Mouse (Mus musculus) limb, embryonic 15.5 days (tissue): ENCODE measurements around the gene Tanc1. TPM values are rescaled to one million over a fixed set of nuclear protein-coding genes. Genes with fewer than 3 reads are reported as not detected.

Source experiments
- ATAC-seq: fragments of 200-750 bp; cut with Nextera tagmentation; 2 replicates; pipeline ENCODE4 v1.8.0; 2017; ENCODE audit warnings: low read depth, moderate TSS enrichment; ENCODE audit not compliant: insufficient number of reproducible peaks, low FRiP score, low TSS enrichment
- H3K27ac ChIP-seq: fragments of 300-500 bp; sonication (generic); 2 replicates; pipeline ENCODE4 v1.5.1; 2015; ENCODE audit warnings: moderate library complexity, mild to moderate bottlenecking, inconsistent platforms
- H3K27me3 ChIP-seq: fragments of 300-500 bp; sonication (generic); 2 replicates; pipeline ENCODE4 v1.6.1; 2015; ENCODE audit warnings: inconsistent platforms
- H3K36me3 ChIP-seq: fragments of 300-500 bp; sonication (generic); 2 replicates; pipeline ENCODE4 v1.6.1; 2015; ENCODE audit warnings: inconsistent platforms
- H3K4me1 ChIP-seq: fragments of 300-500 bp; sonication (generic); 2 replicates; pipeline ENCODE4 v1.6.1; 2015; ENCODE audit warnings: inconsistent platforms
- H3K4me2 ChIP-seq: fragments of 300-500 bp; sonication (generic); 2 replicates; pipeline ENCODE4 v1.6.1; 2015; ENCODE audit warnings: mild to moderate bottlenecking, inconsistent platforms
- H3K4me3 ChIP-seq: fragments of 300-500 bp; sonication (generic); 2 replicates; pipeline ENCODE4 v1.5.1; 2015; ENCODE audit warnings: mild to moderate bottlenecking, inconsistent platforms
- H3K9ac ChIP-seq: fragments of 300-500 bp; sonication (generic); 2 replicates; pipeline ENCODE4 v1.6.1; 2015; ENCODE audit warnings: inconsistent platforms
- H3K9me3 ChIP-seq: fragments of 300-500 bp; sonication (generic); 2 replicates; pipeline ENCODE4 v1.6.1; 2016; ENCODE audit warnings: inconsistent platforms
- WGBS: fragments of 180-500 bp; shearing (Covaris S2); methylation state at CpG from one replicate; pipeline ENCODE4 v1.1.7; 2015; 5-methylcytosine and 5-hydroxymethylcytosine counted together
- polyA plus RNA-seq: library from polyadenylated mRNA; unstranded; fragments of >200 nt; fragmentation: Nextera tagmentation; extraction: Ambion mirVana; gene quantifications from 2 replicates; pipeline ENCODE4 v1.2.1, GENCODE M21; 2015

Gene Tanc1
- polyA plus RNA-seq, 1 experiment from 2014 or later = 50.6 TPM

DNA sequence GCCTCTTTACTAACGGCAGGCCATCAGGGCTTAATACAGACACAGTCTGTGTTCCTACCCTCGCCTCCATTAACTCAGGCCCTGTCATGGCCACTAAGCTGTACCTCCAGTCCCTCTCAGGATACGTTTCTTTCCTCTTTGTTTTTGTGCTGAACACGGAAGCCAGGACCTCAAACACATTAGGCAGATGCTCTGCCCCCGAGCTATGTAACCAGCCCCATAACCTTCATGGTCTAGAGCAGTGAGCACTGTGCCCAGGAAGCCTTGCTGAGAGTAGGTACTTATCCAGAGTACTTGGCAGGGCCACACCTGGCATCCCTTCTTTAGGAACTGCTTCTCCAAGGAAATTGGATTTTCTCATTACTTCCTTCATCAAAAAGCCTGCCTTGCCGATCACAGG lies 125.5 kb downstream of the Tanc1 start:
- H3K27ac ChIP-seq = no peak overlapping the region
- no peak overlapping the region for H3K4me2 ChIP-seq
- no peak overlapping the region for H3K9ac ChIP-seq
- no peaks in the 10 kb centered on the region for H3K27me3 ChIP-seq
- H3K9me3 ChIP-seq = no peaks in the 10 kb centered on the region
- no peak for ATAC-seq
- H3K4me3 ChIP-seq = no peak overlapping the region
- H3K4me1 ChIP-seq = peaks cover 33% of the 10 kb centered on the region
- no peaks in the 10 kb centered on the region for H3K36me3 ChIP-seq
- WGBS = 71% methylated on average over 6 of the region's 6 CpGs

DNA sequence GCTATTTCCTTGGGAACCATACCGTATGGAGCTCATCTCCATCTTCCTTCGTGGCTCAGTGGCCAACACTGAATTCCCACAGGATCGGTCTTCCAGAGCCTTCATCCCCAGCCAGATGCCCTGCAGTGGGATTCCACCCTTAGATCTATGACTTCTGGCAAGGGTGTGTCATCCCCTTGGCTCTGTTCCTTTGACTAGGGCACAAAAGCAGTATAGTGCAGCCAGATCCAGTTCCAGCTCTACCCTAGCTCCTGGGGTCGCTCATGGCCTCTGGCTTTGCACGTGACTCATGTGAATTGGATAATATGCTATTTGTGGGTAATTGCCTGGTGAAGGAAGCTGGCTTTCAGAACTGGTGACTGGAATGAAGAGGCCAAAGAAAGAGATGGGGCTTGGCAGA lies 126.5 kb downstream of the Tanc1 start:
- peaks cover 39% of the 10 kb centered on the region for H3K4me1 ChIP-seq
- H3K9me3 ChIP-seq = no peaks in the 10 kb centered on the region
- ATAC-seq = no peak
- H3K9ac ChIP-seq = no peak overlapping the region
- no peaks in the 10 kb centered on the region for H3K27me3 ChIP-seq
- WGBS = 78% methylated on average over 5 of the region's 5 CpGs
- no peak overlapping the region for H3K4me2 ChIP-seq
- H3K36me3 ChIP-seq = no peaks in the 10 kb centered on the region
- no peak overlapping the region for H3K27ac ChIP-seq
- H3K4me3 ChIP-seq = no peak overlapping the region

DNA sequence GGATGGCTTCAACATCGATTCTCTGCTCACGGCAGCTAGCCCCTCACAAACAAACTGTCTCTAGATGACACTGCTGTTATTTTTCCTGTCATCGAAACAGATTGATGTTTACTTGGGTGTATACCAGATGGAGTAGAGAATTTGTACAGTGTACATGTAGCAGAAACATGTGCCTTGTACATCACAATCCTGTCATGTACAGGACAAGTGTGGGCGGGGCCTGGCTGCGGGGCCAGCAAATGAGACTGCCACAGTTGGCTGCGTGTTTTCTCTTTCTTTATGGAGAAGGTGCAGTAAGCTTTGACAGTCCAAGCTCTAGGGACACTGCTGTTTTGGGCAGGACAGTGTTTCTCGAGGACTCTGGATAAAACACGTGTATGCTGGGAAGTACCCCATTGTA lies 127.2 kb downstream of the Tanc1 start:
- Histone ChIP-seq H3K9ac (no peak overlapping the region), H3K4me3 (no peak overlapping the region), H3K9me3 (no peaks in the 10 kb centered on the region), H3K4me1 (peaks cover 39% of the 10 kb centered on the region), H3K36me3 (no peaks in the 10 kb centered on the region), H3K27ac (no peak overlapping the region), H3K27me3 (no peaks in the 10 kb centered on the region), H3K4me2 (no peak overlapping the region)
- WGBS = 83% methylated on average over 8 of the region's 8 CpGs
- no peak for ATAC-seq

DNA sequence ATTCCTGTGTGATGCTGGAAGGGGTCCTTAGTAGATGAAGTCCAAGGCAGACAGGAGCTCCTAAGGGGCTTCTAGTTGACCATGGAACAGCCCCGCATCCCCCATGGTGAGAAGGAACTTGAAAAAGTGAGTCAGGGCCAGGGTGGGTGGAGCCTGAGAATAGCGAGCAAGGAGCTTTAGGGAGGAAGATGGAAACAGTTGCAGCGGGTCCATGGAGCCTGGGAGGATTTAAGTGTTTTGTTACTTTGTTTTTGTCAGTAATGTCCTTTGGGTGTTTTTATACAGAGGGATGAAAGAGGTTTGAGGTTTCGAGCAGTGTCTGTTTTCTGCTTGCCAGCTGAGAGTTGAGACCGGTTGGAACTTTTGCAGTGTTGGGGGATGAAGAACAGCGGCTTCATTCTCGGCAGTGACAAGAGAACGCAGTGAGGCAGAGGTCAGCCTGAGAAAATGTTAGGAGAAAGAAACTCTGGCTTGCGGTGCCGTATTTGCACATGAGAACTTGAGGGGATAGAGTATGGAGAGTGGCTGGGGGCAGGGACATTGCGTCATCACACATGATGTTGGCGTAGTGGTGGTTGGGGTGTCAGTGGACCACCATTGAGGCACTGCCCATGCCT lies 130.8 kb downstream of the Tanc1 start:
- Histone ChIP-seq H3K27ac (0 out of 2 replicates have a peak overlapping the region, but pooled peaks have one; percentile 8), H3K27me3 (no peaks in the 10 kb centered on the region), H3K36me3 (no peaks in the 10 kb centered on the region), H3K4me1 (peaks cover 30% of the 10 kb centered on the region), H3K9me3 (no peaks in the 10 kb centered on the region), H3K9ac (no peak overlapping the region), H3K4me3 (no peak overlapping the region), H3K4me2 (no peak overlapping the region)
- ATAC-seq = no peak
- WGBS = 50% methylated on average over 12 of the region's 12 CpGs

DNA sequence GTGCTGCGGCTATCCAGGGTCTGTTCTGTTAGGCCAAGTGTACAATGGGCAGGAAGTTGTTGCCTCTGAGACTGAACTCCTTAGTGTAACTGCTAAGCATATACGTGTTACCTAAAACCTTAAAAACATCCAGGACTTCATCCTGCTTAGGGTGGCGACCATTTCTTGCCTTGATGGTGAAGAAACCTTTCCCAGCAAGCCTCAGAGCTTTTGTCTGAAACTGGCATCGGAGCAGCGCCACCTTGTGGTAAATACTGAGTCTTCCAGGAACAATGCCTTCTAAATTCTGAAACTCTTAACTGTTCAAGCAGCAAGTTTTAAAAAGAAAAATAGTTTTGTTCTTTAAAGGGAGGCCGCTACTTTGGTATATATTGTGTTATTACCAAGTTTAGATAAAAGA lies 133.6 kb downstream of the Tanc1 start:
- WGBS = 35% methylated on average over 6 of the region's 6 CpGs
- H3K9ac ChIP-seq = no peak overlapping the region
- no peaks in the 10 kb centered on the region for H3K27me3 ChIP-seq
- no peak overlapping the region for H3K4me3 ChIP-seq
- H3K9me3 ChIP-seq = no peaks in the 10 kb centered on the region
- no peaks in the 10 kb centered on the region for H3K36me3 ChIP-seq
- H3K4me1 ChIP-seq = peaks cover 37% of the 10 kb centered on the region
- ATAC-seq = no peak
- no peak overlapping the region for H3K27ac ChIP-seq
- no peak overlapping the region for H3K4me2 ChIP-seq

DNA sequence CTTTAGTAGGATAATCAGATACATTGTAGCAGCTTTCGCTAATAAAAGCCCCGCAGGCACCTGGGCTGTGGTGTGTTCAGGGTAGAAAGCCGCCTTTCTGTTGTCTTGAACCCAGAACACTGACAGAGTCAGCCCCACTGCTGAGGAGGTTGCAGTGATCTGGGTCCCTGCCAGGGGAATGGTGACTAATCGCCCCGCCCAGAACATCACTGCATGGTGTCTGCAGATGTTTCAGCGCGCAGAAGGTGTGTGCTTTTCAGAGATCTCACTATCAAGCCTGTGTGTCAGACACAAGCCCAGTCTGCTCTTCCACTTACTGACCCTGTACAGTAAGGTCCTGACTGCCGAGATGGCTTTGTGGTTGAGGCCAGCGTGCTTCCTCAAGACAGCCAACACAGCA lies 134.2 kb downstream of the Tanc1 start:
- WGBS = 81% methylated on average over 9 of the region's 9 CpGs
- no peak overlapping the region for H3K4me2 ChIP-seq
- no peak for ATAC-seq
- no peak overlapping the region for H3K27ac ChIP-seq
- H3K9me3 ChIP-seq = no peaks in the 10 kb centered on the region
- no peaks in the 10 kb centered on the region for H3K27me3 ChIP-seq
- no peaks in the 10 kb centered on the region for H3K36me3 ChIP-seq
- no peak overlapping the region for H3K4me3 ChIP-seq
- peaks cover 37% of the 10 kb centered on the region for H3K4me1 ChIP-seq
- H3K9ac ChIP-seq = no peak overlapping the region

DNA sequence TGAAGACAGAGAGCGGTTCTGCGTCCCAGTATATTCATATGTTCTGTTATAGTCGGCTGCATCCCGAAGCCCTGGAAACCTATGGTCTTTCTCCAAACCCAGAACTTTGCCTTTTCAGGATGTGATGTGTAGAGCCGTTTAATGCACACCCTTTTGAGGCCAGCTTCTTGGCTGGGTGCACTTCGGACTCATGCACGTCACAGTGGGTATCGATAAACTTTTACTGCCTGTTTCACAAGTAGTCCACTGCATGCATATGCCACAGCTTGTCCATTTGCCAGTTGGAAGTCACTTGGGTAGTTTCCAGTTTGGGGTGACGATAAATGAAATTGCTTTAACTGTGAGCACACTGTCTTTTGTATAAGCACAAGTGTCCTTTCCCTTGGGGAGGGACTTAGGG lies 135.9 kb downstream of the Tanc1 start:
- no peaks in the 10 kb centered on the region for H3K27me3 ChIP-seq
- H3K4me1 ChIP-seq = peaks cover 26% of the 10 kb centered on the region
- no peak overlapping the region for H3K4me3 ChIP-seq
- no peak overlapping the region for H3K4me2 ChIP-seq
- no peaks in the 10 kb centered on the region for H3K36me3 ChIP-seq
- 81% methylated on average over 9 of the region's 9 CpGs for WGBS
- H3K9me3 ChIP-seq = no peaks in the 10 kb centered on the region
- H3K9ac ChIP-seq = no peak overlapping the region
- no peak for ATAC-seq
- H3K27ac ChIP-seq = no peak overlapping the region

DNA sequence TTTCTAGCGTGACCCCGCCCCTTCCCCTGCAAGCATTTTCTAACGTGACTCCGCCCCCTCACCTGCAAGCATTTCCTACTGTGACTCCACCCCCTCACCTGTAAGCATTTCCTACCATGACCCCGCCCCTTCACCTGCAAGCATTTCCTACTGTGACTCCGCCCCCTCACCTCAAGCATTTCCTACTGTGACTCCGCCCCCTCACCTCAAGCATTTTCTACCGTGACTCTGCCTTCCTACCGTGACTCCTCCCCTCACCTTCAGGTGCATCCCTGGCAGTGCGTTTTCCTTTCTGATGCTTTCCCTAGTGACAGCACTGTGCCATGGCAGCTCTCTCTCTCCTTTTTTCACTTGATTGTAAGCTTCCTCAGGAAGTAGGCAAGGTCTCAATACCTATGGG lies 137.5 kb downstream of the Tanc1 start:
- Histone ChIP-seq H3K27ac (no peak overlapping the region), H3K27me3 (no peaks in the 10 kb centered on the region), H3K4me2 (no peak overlapping the region), H3K9me3 (no peaks in the 10 kb centered on the region), H3K9ac (no peak overlapping the region), H3K36me3 (no peaks in the 10 kb centered on the region), H3K4me3 (no peak overlapping the region), H3K4me1 (peaks cover 25% of the 10 kb centered on the region)
- 45% methylated on average over 10 of the region's 10 CpGs for WGBS
- ATAC-seq = no peak

DNA sequence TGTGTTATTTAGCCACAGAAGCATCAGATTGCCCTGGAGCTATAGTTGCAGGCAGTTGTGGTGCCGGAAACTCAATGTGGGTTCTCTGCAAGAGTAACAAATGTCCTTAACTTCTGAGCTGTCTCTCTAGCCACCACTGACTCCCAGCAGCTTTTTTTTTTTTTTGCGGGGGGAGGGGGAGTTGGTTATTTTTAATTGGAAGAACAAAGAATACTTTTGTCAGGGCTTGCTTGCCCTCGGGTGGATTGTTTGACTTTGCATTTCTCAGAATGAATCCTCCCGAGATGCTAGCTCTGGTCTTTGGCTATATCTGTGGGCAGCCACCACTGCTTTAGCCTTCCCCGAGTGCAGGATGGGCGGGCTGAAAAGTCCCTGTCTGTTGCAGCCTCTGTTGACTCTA lies 139.3 kb downstream of the Tanc1 start:
- peaks cover 36% of the 10 kb centered on the region for H3K4me1 ChIP-seq
- no peaks in the 10 kb centered on the region for H3K9me3 ChIP-seq
- 66% methylated on average over 6 of the region's 6 CpGs for WGBS
- ATAC-seq = no peak
- no peak overlapping the region for H3K9ac ChIP-seq
- no peak overlapping the region for H3K27ac ChIP-seq
- no peak overlapping the region for H3K4me2 ChIP-seq
- H3K36me3 ChIP-seq = no peaks in the 10 kb centered on the region
- no peaks in the 10 kb centered on the region for H3K27me3 ChIP-seq
- H3K4me3 ChIP-seq = no peak overlapping the region

DNA sequence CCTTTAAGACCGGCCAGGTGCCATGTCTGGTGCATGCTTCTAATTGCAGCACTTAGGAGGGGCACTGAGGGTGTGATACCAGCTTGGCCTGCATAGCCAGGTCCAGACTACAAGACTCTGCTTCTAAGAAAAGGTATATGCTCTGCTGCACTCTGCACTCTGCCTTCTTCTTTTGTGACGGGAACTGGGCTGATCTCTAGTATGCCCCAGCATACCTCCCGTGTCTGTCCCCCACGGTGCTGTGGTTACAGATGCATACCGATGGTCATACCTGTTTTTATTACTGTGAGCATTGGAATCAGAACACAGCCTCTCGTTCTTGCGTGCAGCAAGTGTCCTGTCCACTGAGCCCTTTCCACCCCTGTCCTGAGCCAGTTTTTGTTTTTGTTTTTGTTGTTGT lies 140.3 kb downstream of the Tanc1 start:
- no peak overlapping the region for H3K4me3 ChIP-seq
- peaks cover 39% of the 10 kb centered on the region for H3K4me1 ChIP-seq
- H3K27ac ChIP-seq = no peak overlapping the region
- no peak overlapping the region for H3K9ac ChIP-seq
- no peaks in the 10 kb centered on the region for H3K36me3 ChIP-seq
- H3K27me3 ChIP-seq = no peaks in the 10 kb centered on the region
- H3K4me2 ChIP-seq = no peak overlapping the region
- ATAC-seq = no peak
- no peaks in the 10 kb centered on the region for H3K9me3 ChIP-seq
- WGBS = 60% methylated on average over 7 of the region's 7 CpGs

DNA sequence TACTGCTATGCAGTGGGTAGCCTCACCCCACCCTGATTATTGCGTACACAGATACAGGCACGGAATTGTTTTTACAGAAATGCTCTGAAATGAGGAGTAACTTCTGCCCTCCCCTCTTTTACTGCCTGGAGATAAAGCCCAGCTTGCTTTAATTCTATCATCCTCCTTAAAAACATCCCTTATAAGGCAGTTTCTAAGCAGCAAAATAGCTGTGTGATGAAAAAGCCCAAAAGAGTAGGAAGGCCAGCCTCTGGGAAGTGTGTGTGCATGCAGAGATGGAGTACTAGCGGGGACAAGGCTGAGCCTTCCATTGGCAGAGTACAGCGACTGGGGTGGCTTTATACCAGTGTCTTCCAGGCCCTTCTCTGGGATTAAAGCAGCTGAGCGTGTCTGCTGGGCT lies 140.9 kb downstream of the Tanc1 start:
- Histone ChIP-seq H3K27ac (no peak overlapping the region), H3K4me3 (no peak overlapping the region), H3K9ac (no peak overlapping the region), H3K4me1 (peaks cover 42% of the 10 kb centered on the region), H3K9me3 (no peaks in the 10 kb centered on the region), H3K27me3 (no peaks in the 10 kb centered on the region), H3K36me3 (no peaks in the 10 kb centered on the region), H3K4me2 (no peak overlapping the region)
- no peak for ATAC-seq
- 76% methylated on average over 5 of the region's 5 CpGs for WGBS

DNA sequence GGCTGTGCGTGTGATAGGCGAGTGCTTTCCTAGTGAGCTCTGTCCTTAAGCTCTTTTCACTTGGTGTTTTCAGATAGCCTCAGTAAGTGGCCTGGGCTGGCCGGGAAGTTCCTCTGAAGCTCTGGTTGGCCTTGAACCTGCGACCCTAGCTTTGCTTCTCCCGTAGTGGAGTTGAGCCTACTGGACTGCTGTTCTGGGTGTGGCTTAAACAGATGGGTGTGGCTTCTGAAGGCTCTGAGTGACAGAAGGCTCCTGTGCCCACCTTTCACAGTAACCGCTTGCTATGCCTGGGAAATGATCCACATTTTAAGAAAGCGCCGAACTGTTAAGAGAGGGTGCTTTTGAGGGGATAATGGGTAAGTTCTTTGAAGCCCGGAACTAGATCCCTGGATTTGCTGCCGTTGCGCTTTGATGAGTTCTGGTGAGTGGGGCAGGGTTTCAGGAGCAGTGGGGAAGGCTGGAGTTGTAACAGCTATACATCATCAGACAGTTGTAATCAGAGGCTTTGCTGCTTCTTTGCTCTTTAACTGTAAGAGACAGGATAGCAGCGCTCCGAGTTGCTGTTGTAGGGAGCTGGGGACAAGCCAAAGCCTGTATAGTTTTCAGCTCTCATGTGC lies 144.4 kb downstream of the Tanc1 start:
- 0 out of 2 replicates have a peak overlapping the region, but pooled peaks have one; percentile 6 for H3K27ac ChIP-seq
- H3K27me3 ChIP-seq = no peaks in the 10 kb centered on the region
- 0 out of 2 replicates have a peak, but pooled peaks cover 3% of the 10 kb centered on the region for H3K36me3 ChIP-seq
- no peak overlapping the region for H3K4me3 ChIP-seq
- H3K4me2 ChIP-seq = no peak overlapping the region
- H3K9ac ChIP-seq = no peak overlapping the region
- 61% methylated on average over 13 of the region's 13 CpGs for WGBS
- ATAC-seq = no peak
- H3K4me1 ChIP-seq = peaks cover 44% of the 10 kb centered on the region
- no peaks in the 10 kb centered on the region for H3K9me3 ChIP-seq
